Mouse (Mus musculus) intestine, embryonic 14.5 days (tissue): Measurements from ENCODE around the gene Irf2bp1. TPM values are rescaled to one million over a fixed set of nuclear protein-coding genes. Genes with fewer than 3 reads are reported as not detected.

Source experiments
- ATAC-seq: fragments of 200-750 bp; cut with Nextera tagmentation; replicated peaks from 2 replicates; pipeline ENCODE4 v1.8.0; 2017; ENCODE audit warnings: low read depth, moderate number of reproducible peaks, moderate TSS enrichment, moderate library complexity; ENCODE audit not compliant: low FRiP score, low TSS enrichment
- DNase-seq: peaks from one replicate; pipeline ENCODE4 v3.0.0-alpha.2; 2018; ENCODE audit warnings: low spot score
- H3K27ac ChIP-seq: fragments of 300-500 bp; sonication (generic); 2 replicates; pipeline ENCODE4 v1.5.1; 2014; ENCODE audit warnings: low read depth, mild to moderate bottlenecking, control low read depth
- H3K27me3 ChIP-seq: fragments of 300-500 bp; sonication (generic); replicated peaks from 2 replicates; pipeline ENCODE4 v1.6.1; 2014; ENCODE audit warnings: low read length, control low read depth; ENCODE audit not compliant: control insufficient read depth, insufficient read depth
- H3K36me3 ChIP-seq: fragments of 300-500 bp; sonication (generic); 2 replicates; pipeline ENCODE4 v1.6.1; 2014; ENCODE audit warnings: low read length, control low read depth; ENCODE audit not compliant: control insufficient read depth, insufficient read depth
- H3K4me1 ChIP-seq: fragments of 300-500 bp; sonication (generic); replicated peaks from 2 replicates; pipeline ENCODE4 v1.6.1; 2014; ENCODE audit warnings: low read length, control low read depth, mixed read lengths; ENCODE audit not compliant: control insufficient read depth, insufficient read depth
- H3K4me2 ChIP-seq: fragments of 300-500 bp; sonication (generic); 2 replicates; pipeline ENCODE4 v1.6.1; 2014; ENCODE audit warnings: low read length
- H3K4me3 ChIP-seq: fragments of 300-500 bp; sonication (generic); 2 replicates; pipeline ENCODE4 v1.5.1; 2014; ENCODE audit warnings: low read depth, low read length, control low read depth, mixed read lengths
- H3K9ac ChIP-seq: fragments of 300-500 bp; sonication (generic); 2 replicates; pipeline ENCODE4 v1.6.1; 2014; ENCODE audit warnings: mild to moderate bottlenecking, low read length
- H3K9me3 ChIP-seq: fragments of 300-500 bp; sonication (generic); 2 replicates; pipeline ENCODE4 v1.6.1; 2016; ENCODE audit warnings: low read length, control low read depth; ENCODE audit not compliant: control insufficient read depth
- WGBS: fragments of 180-500 bp; shearing (Covaris S2); extraction: QIAGEN DNeasy Blood & Tissue Kit; methylation state at CpG from one replicate; pipeline ENCODE4 v1.1.7; 2014; 5-methylcytosine and 5-hydroxymethylcytosine counted together
- polyA plus RNA-seq: library from polyadenylated mRNA; unstranded; fragments of >200 nt; fragmentation: Nextera tagmentation; extraction: Ambion mirVana; gene quantifications from 2 replicates; pipeline ENCODE4 v1.2.1, GENCODE M21; 2014

Irf2bp1 gene
- polyA plus RNA-seq, 1 experiment from 2014 or later: 29.6 TPM

- DNase-seq (no peak), ATAC-seq (no peak)
- no peak overlapping the region for H3K27ac ChIP-seq
- no peak overlapping the region for H3K4me2 ChIP-seq
- H3K36me3 ChIP-seq: no peaks in the 10 kb centered on the region
- H3K9ac ChIP-seq: no peak overlapping the region
- H3K4me1 ChIP-seq: peaks cover 14% of the 10 kb centered on the region
- no peaks in the 10 kb centered on the region for H3K9me3 ChIP-seq
- no peak overlapping the region for H3K4me3 ChIP-seq
- 39% methylated on average over 2 of the region's 2 CpGs for WGBS
- no peaks in the 10 kb centered on the region for H3K27me3 ChIP-seq
These were observed 9.0 kb downstream of the Irf2bp1 start for GRCm38 (mm10) chr7:19012882-19013281.

- Histone ChIP-seq H3K27ac (no peak overlapping the region), H3K27me3 (no peaks in the 10 kb centered on the region), H3K36me3 (no peaks in the 10 kb centered on the region), H3K9ac (0 out of 2 replicates have a peak overlapping the region, but pooled peaks have one; percentile 3), H3K4me2 (no peak overlapping the region), H3K4me1 (peaks cover 10% of the 10 kb centered on the region), H3K9me3 (no peaks in the 10 kb centered on the region), H3K4me3 (no peak overlapping the region)
- DNase-seq: no peak
- WGBS: 66% methylated on average over 15 of the region's 15 CpGs
- no peak for ATAC-seq
These were observed 10.6 kb downstream of the Irf2bp1 start for GRCm38 (mm10) chr7:19014452-19014851.

- Histone ChIP-seq H3K27me3 (peaks cover 10% of the 10 kb centered on the region; the same call in 1 of the 2 replicates), H3K4me2 (no peak overlapping the region), H3K4me3 (no peak overlapping the region), H3K9me3 (no peaks in the 10 kb centered on the region), H3K36me3 (no peaks in the 10 kb centered on the region), H3K9ac (no peak overlapping the region), H3K4me1 (peaks cover 10% of the 10 kb centered on the region), H3K27ac (no peak overlapping the region)
- 89% methylated on average over 4 of the region's 4 CpGs for WGBS
- ATAC-seq: no peak
- DNase-seq: no peak
These were observed 12.2 kb downstream of the Irf2bp1 start for GRCm38 (mm10) chr7:19016042-19016441.

GRCm38 (mm10) chr7:19017909-19018308, 14.1 kb downstream of the Irf2bp1 start:
- no peak overlapping the region for H3K9ac ChIP-seq
- WGBS: 86% methylated on average over 7 of the region's 7 CpGs
- peaks cover 26% of the 10 kb centered on the region for H3K27me3 ChIP-seq
- no peak overlapping the region for H3K27ac ChIP-seq
- H3K4me3 ChIP-seq: no peak overlapping the region
- no peaks in the 10 kb centered on the region for H3K4me1 ChIP-seq
- no peaks in the 10 kb centered on the region for H3K9me3 ChIP-seq
- ATAC-seq (no peak), DNase-seq (no peak)
- no peak overlapping the region for H3K4me2 ChIP-seq
- no peaks in the 10 kb centered on the region for H3K36me3 ChIP-seq

- no peak for ATAC-seq
- H3K4me2 ChIP-seq: peak overlapping the region; percentile 30
- DNase-seq: no peak
- H3K4me1 ChIP-seq: peaks cover 10% of the 10 kb centered on the region; the same call in 1 of the 2 replicates
- peaks cover 34% of the 10 kb centered on the region for H3K27me3 ChIP-seq
- H3K27ac ChIP-seq: no peak overlapping the region
- no peaks in the 10 kb centered on the region for H3K9me3 ChIP-seq
- H3K9ac ChIP-seq: no peak overlapping the region
- H3K4me3 ChIP-seq: 0 out of 2 replicates have a peak overlapping the region, but pooled peaks have one; percentile 6
- WGBS: 17% methylated on average over 8 of the region's 8 CpGs
- H3K36me3 ChIP-seq: no peaks in the 10 kb centered on the region
These were observed 17.2 kb downstream of the Irf2bp1 start for GRCm38 (mm10) chr7:19021048-19021447.

- Histone ChIP-seq H3K4me1 (peaks cover 11% of the 10 kb centered on the region; the same call in 1 of the 2 replicates), H3K9ac (no peak overlapping the region), H3K9me3 (no peaks in the 10 kb centered on the region), H3K4me2 (peak overlapping the region; percentile 30), H3K27me3 (peaks cover 34% of the 10 kb centered on the region), H3K27ac (no peak overlapping the region), H3K4me3 (peak overlapping the region; percentile 91), H3K36me3 (no peaks in the 10 kb centered on the region)
- ATAC-seq (no peak), DNase-seq (no peak)
- WGBS: 48% methylated on average over 18 of the region's 18 CpGs
These were observed 18.5 kb downstream of the Irf2bp1 start for GRCm38 (mm10) chr7:19022189-19022958.

GRCm38 (mm10) chr7:19023357-19023814, 19.5 kb downstream of the Irf2bp1 start, which contains the start of gene Foxa3:
TSS of gene Foxa3 (minus strand) at chr7:19023538.
- peak within 1 kb of the TSS; percentile 91 for H3K4me3 ChIP-seq
- peaks cover 34% of the 10 kb centered on the region for H3K27me3 ChIP-seq
- no peaks in the 10 kb centered on the region for H3K9me3 ChIP-seq
- 2% methylated on average over 30 of the region's 30 CpGs for WGBS
- ATAC-seq (peak; percentile 63), DNase-seq (peak; percentile 74)
- 0 out of 2 replicates have a peak within 1 kb of the TSS, but pooled peaks have one; percentile 9 for H3K27ac ChIP-seq
- H3K4me1 ChIP-seq: peaks cover 11% of the 10 kb centered on the region; the same call in 1 of the 2 replicates
- peaks cover 2% of the 10 kb centered on the region; the same call in 1 of the 2 replicates for H3K36me3 ChIP-seq
- peak within 1 kb of the TSS; percentile 67 for H3K4me2 ChIP-seq
- peak within 1 kb of the TSS; percentile 89 for H3K9ac ChIP-seq

- Histone ChIP-seq H3K36me3 (peaks cover 9% of the 10 kb centered on the region), H3K9me3 (no peaks in the 10 kb centered on the region), H3K9ac (peak within 1 kb of the TSS; percentile 89), H3K27ac (0 out of 2 replicates have a peak within 1 kb of the TSS, but pooled peaks have one; percentile 9), H3K4me3 (peak within 1 kb of the TSS; percentile 91), H3K4me1 (peaks cover 11% of the 10 kb centered on the region; the same call in 1 of the 2 replicates), H3K4me2 (peak within 1 kb of the TSS; percentile 67), H3K27me3 (peaks cover 34% of the 10 kb centered on the region)
- DNase-seq: peak; percentile 89
- ATAC-seq: peak; percentile 91
- WGBS: under 1% methylated on average over 50 of the region's 50 CpGs
These were observed 20.3 kb downstream of the Irf2bp1 start, which contains the start of gene Sympk for GRCm38 (mm10) chr7:19024096-19024506. TSS of gene Sympk (plus strand) at chr7:19024377.
